Mouse (Mus musculus): ENCODE measurements around the gene Tgfbr3. TPM values are rescaled to one million over a fixed set of nuclear protein-coding genes. Genes with fewer than 3 reads are reported as not detected.

The Tgfbr3 gene
- polyA plus RNA-seq, 1 experiment, result 40.0 TPM

DNA sequence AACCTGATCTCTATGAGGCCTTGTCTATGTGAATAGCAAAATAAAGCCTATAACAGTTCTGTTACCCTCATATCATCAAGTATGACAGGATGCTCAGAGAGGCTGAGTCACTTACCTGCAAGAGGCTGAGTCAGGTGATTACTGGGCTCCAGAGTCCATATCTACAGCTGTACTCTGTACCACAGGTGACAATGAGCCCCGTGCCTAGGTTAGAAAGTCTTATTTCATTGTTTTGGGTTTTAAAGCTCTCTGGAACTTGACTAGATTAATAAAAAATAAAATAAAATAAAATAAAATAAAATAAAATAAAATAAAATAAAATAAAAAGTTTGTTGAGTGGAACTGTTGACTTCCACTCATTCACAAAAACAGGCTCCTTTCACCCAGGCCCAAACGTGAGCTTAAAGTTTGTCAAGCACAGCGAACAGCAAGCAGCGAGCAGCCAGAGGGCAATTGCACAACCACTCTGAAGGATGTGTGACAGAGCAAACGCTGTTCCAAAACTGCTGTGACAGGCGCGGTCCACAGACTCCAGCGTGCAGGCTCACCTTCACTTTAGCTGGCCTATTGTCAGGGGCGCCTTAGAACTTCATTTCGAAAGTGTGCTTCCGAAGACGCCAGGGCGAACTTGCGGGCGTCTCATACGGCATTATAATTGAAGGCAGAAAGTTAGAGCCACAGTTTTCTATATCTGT lies 6.5 kb upstream of the Tgfbr3 start:
- no peak for TF ChIP-seq POLR2A (IDR thresholded peaks at IDR 0.05; ENCODE audit: low read depth, low read length)
- TF ChIP-seq CTCF (IDR thresholded peaks at IDR 0.05; ENCODE audit: borderline replicate concordance, insufficient read depth, low read length), result no peak
- H3K27ac ChIP-seq (ENCODE audit: insufficient read depth, low read length), result no peak overlapping the region

DNA sequence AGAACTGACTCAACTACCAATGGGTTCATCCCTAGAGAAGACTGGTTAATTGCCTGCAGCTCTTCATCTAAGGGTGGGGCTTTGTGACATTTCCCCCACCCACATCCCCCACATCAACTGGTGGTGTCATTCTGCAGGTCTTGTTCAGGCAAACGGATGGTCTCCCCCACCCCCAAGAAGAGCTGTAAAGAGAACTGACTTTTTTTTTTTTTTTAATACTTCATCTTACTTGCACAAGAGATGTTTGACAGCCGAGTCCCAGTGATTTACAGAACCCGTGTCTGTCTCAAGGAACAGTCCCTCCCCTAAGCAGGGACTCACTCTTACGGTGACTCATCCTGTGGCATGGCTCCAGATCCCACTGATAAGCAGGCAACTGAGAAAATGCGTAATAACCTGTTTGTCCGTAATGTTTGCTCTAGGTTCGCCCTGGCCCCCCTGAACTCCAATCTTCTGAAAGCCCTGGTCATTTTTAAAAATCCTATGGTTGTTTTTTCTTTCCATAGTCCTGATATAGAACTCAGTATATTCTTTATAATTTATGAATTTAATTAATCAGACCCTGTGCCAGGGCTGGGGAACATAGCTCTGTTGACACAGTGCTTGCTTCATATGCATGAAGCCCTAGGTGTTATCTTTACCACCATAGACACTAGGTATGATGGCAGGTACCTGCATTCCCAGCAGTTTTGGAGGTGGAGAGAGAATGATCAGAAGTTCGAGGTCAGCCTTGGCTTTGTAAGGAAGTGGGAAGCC lies 5.8 kb upstream of the Tgfbr3 start:
- peaks cover 3% of the 10 kb centered on the region for H3K4me1 ChIP-seq (ENCODE audit: control insufficient read depth, insufficient read depth, low read length)
- no peak overlapping the region for H3K27ac ChIP-seq (ENCODE audit: insufficient read depth, low read length)
- no peak overlapping the region for H3K4me3 ChIP-seq (ENCODE audit: insufficient read depth, low read length)
- TF ChIP-seq POLR2A (IDR thresholded peaks at IDR 0.05; ENCODE audit: low read depth, low read length) (no peak), CTCF (IDR thresholded peaks at IDR 0.05; ENCODE audit: borderline replicate concordance, insufficient read depth, low read length) (no peak)

More for the DNA sequence above, 6.5 kb upstream of the Tgfbr3 start:
- no peak overlapping the region for H3K4me3 ChIP-seq (ENCODE audit: insufficient read depth, low read length)
- H3K4me1 ChIP-seq (ENCODE audit: control insufficient read depth, insufficient read depth, low read length), result peaks cover 3% of the 10 kb centered on the region

DNA sequence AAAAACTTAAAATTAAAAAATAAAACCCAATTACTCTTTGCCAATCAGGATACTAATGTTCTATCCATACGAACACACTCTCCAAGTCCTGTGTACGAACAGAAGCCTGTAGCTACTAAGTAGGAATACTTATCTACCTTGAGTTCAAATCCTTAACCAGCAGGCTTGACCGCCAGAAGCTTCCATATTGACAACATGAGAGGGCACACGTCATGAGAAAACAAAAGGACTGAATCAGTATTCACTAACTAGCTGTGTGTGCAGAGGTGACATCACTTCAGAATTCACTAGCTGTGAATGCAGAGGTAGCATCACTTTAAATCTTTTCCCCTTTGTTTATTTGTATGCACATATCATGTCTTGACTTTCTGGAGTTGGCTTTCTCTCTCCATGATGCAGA lies 4.6 kb upstream of the Tgfbr3 start:
- Histone ChIP-seq H3K4me3 (ENCODE audit: insufficient read depth, low read length) (no peak overlapping the region), H3K27ac (ENCODE audit: insufficient read depth, low read length) (no peak overlapping the region), H3K4me1 (ENCODE audit: control insufficient read depth, insufficient read depth, low read length) (peaks cover 3% of the 10 kb centered on the region)
- no peak for TF ChIP-seq POLR2A (IDR thresholded peaks at IDR 0.05; ENCODE audit: low read depth, low read length)
- no peak for TF ChIP-seq CTCF (IDR thresholded peaks at IDR 0.05; ENCODE audit: borderline replicate concordance, insufficient read depth, low read length)

DNA sequence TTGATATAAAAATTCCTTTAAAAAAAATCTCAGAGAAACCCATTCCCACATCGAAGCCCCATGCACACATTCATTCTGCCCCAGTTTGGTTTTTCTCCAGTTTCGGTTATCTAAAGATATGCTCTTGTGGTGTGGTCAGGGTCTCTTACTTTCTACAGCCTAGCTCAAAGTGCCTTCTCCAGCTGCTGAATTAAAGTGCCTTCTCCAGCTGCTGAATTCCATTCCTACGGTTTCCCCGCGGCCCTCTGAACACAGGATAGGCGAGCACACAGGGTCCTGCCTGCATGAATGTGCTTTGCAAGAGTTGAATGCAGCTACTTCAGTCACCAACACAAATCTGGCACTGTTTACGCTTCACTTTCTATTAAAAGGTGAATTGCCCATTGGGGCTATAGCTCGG lies 557 bp upstream of the Tgfbr3 start:
- H3K27ac ChIP-seq (ENCODE audit: insufficient read depth, low read length), result no peak overlapping the region
- H3K4me3 ChIP-seq (ENCODE audit: insufficient read depth, low read length), result no peak overlapping the region
- peaks cover 3% of the 10 kb centered on the region for H3K4me1 ChIP-seq (ENCODE audit: control insufficient read depth, insufficient read depth, low read length)
- TF ChIP-seq CTCF (IDR thresholded peaks at IDR 0.05; ENCODE audit: borderline replicate concordance, insufficient read depth, low read length) (no peak), POLR2A (IDR thresholded peaks at IDR 0.05; ENCODE audit: low read depth, low read length) (no peak)

DNA sequence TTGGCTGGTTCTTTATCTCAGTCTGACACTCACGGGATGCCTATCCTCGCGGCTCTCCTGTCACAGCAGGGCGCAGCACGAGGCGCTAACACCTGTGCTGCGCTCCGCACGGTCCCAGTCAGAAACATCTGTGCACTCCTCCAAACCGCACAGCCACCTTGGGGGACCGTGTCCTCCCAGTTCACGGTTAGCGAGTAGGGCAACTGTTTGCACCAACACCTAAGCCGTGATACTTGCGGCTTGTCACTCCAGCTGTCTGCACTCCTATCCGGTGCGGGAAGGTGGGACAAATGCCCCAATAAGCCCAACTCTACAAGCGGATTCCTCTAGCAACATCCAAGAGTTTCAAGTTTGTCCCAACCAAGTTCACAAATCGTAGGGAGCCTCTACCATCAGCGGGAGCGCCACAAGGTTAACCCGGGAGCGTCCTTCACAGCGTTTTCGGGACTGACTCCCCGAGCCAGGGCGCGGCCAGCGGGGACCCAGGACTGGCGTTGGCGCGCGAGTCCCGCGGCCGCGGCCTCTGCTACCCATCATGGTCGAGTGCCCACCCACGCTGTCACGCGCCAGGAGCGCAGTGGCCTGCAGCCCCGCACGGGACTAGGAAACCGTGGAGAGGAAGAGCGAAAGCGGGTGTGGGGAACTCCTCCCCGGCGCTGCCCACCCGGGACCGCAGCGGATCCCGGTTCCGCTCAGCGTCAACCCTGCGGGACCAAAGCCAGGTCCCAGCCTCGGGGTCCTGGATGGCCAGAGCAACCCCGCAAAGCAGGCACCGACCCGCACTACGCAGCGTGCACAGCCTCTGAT lies 799 bp downstream of the Tgfbr3 start:
- TF ChIP-seq POLR2A (IDR thresholded peaks at IDR 0.05; ENCODE audit: low read depth, low read length), result no peak
- no peak for TF ChIP-seq CTCF (IDR thresholded peaks at IDR 0.05; ENCODE audit: borderline replicate concordance, insufficient read depth, low read length)
- peak overlapping the region; percentile 63 for H3K4me3 ChIP-seq (ENCODE audit: insufficient read depth, low read length)

DNA sequence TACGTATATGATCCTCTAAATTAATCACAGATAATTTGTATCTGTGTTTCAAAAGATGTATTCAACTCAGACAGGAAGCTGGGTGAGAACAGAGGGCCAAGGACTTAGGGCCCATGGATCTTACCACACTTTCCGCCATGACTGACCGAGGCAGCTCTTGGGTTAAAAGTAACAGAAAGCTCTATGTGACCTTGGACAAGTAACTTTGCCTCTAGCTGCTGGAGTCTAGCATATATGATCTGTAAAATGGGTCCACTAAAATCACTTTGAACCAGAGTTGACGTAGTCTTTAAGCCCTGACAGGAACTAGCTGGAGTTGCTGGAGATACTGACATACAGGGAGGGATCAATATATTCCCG lies 1.5 kb downstream of the Tgfbr3 start:
- Histone ChIP-seq H3K27ac (ENCODE audit: insufficient read depth, low read length) (no peak overlapping the region), H3K4me1 (ENCODE audit: control insufficient read depth, insufficient read depth, low read length) (peaks cover 10% of the 10 kb centered on the region; the same call in 1 of the 2 replicates), H3K4me3 (ENCODE audit: insufficient read depth, low read length) (peak overlapping the region; percentile 63)
- no peak for TF ChIP-seq POLR2A (IDR thresholded peaks at IDR 0.05; ENCODE audit: low read depth, low read length)
- TF ChIP-seq CTCF (IDR thresholded peaks at IDR 0.05; ENCODE audit: borderline replicate concordance, insufficient read depth, low read length), result no peak

More for the DNA sequence above, 799 bp downstream of the Tgfbr3 start:
- Histone ChIP-seq H3K4me1 (ENCODE audit: control insufficient read depth, insufficient read depth, low read length) (peaks cover 7% of the 10 kb centered on the region; the same call in 1 of the 2 replicates), H3K27ac (ENCODE audit: insufficient read depth, low read length) (peak overlapping the region; percentile 62)

DNA sequence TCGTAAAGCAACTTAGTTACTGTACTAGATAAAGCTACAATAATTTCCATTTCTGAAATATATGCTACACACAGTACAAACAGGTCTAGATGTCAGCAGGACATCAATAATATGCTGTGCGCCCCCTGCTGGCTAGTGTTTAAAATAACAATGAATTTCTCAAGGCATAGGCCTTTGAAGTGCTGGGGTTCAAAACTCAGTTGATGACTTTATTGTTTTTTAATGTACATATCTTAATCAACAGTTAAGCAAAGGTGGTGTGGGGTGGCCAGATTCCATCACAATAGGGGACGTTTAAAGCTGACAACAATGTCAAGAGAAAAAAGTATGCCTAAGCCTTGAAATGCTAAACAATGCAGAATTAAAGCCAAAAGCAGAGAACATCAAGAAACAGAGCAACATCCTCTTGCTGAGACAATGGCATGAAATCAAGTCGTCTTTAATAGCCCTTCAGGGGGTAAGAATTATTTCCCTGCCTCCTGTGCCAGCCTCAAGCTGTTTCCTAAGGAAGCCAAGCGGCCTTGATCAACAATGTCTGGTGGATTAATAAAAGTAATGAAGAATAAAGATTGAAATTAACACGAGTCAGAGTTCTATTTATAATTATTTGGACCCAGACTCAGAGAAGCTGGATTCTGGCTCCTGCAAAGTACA lies 2.0 kb downstream of the Tgfbr3 start:
- no peak for TF ChIP-seq POLR2A (IDR thresholded peaks at IDR 0.05; ENCODE audit: low read depth, low read length)
- TF ChIP-seq CTCF (IDR thresholded peaks at IDR 0.05; ENCODE audit: borderline replicate concordance, insufficient read depth, low read length), result no peak
- Histone ChIP-seq H3K4me1 (ENCODE audit: control insufficient read depth, insufficient read depth, low read length) (peaks cover 10% of the 10 kb centered on the region; the same call in 1 of the 2 replicates), H3K4me3 (ENCODE audit: insufficient read depth, low read length) (no peak overlapping the region; the same call in 1 of the 2 replicates), H3K27ac (ENCODE audit: insufficient read depth, low read length) (no peak overlapping the region)

DNA sequence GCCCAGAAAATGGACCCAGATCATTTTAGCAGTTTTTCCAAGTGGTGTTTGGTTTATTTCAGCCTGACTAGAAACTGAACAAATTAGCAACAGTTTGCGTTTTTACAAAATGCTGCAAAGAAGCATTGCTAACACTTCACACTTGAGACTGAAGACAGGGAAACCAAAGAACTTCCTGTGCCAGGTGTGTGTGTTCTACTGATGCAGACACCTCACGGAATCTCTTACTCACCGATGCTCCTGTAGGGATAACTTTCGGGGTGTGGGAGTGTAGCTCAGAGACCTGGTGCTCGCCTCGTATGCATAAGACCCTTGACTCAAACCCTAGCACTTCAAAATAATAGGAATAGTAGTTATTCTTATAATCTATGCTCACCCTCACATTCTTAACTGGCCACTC lies 3.9 kb downstream of the Tgfbr3 start:
- H3K27ac ChIP-seq (ENCODE audit: insufficient read depth, low read length), result no peak overlapping the region
- H3K4me3 ChIP-seq (ENCODE audit: insufficient read depth, low read length), result no peak overlapping the region
- no peak for TF ChIP-seq CTCF (IDR thresholded peaks at IDR 0.05; ENCODE audit: borderline replicate concordance, insufficient read depth, low read length)
- TF ChIP-seq POLR2A (IDR thresholded peaks at IDR 0.05; ENCODE audit: low read depth, low read length), result no peak
- H3K4me1 ChIP-seq (ENCODE audit: control insufficient read depth, insufficient read depth, low read length), result peaks cover 10% of the 10 kb centered on the region; the same call in 1 of the 2 replicates

DNA sequence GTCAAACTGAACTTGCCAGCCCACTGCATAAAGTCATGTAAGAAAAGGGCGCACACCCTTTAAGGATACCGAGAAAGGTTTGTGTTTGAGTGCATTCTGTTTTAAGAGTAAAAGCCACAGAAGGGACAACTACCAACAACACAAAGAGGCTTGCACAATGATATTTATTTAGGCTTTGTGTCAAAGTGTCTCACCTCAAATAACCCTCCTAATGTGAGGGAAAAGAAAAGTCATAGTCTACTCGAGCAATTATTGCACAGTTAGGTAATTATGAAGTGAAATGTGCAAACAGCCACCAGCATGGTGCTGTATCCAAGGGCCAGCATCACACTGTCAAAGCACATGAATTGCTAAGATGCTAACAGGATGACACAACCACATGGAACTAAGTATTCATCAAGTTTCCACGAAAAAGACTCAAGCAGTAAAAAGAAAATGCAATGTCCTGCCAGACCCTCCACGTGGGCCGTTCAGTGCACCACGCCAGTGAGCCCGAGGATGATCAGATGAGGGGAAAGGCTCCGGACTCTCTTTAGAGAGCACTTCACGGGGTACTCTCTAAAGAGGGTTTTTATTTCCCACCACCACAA lies 5.4 kb downstream of the Tgfbr3 start:
- no peak overlapping the region for H3K27ac ChIP-seq (ENCODE audit: insufficient read depth, low read length)
- no peak for TF ChIP-seq POLR2A (IDR thresholded peaks at IDR 0.05; ENCODE audit: low read depth, low read length)
- TF ChIP-seq CTCF (IDR thresholded peaks at IDR 0.05; ENCODE audit: borderline replicate concordance, insufficient read depth, low read length), result no peak
- no peak overlapping the region for H3K4me3 ChIP-seq (ENCODE audit: insufficient read depth, low read length)
- peaks cover 10% of the 10 kb centered on the region; the same call in 1 of the 2 replicates for H3K4me1 ChIP-seq (ENCODE audit: control insufficient read depth, insufficient read depth, low read length)

All from embryonic fibroblast, embryonic 13.5 days (primary cell).